Mouse (Mus musculus): Measurements from ENCODE around the gene Ephx1. TPM values are rescaled to one million over a fixed set of nuclear protein-coding genes. Genes with fewer than 3 reads are reported as not detected.

Ephx1 gene
- total RNA-seq, 2 experiments from 2014 or later: 1.1 to 2.0 TPM

DNA sequence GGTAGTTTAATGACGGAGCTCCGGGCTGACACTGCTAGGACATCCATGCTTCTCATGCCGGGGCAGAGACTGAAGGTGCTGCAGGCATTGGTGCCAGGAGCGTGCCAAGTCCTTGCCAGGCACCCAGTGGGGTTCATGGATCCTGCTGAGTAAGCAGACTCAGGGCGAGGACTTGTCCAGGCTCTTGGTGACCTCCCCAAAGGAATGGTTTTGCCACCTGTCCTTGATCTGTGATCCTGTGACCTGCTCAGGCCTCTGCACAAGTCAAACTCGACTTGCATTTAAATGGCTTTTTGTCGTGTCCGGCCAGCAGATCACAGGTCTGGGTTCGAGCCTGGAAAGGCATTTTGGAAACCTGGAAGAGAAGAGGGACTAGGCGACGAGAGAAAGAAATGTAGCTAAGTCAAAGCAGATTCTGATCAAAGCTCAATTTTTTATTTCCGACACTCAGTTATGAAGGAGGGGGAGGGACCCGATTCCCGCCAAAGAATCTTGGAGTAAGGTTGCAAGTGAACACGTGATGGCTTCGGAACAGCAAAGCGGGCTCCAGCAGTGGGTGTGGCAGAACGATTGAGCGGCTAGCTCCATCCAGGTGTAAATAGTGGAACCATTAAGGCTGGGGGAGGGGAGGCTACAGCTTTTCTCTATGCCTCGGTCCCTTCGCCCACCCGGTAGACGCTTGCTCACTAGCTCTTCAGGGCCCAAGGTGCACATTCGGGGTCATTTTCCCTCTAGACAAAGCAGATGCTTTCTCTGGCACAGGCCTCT, 41.0 kb downstream of the Ephx1 start:
- no peak for ATAC-seq (replicated peaks; ENCODE audit: poor library complexity)

DNA sequence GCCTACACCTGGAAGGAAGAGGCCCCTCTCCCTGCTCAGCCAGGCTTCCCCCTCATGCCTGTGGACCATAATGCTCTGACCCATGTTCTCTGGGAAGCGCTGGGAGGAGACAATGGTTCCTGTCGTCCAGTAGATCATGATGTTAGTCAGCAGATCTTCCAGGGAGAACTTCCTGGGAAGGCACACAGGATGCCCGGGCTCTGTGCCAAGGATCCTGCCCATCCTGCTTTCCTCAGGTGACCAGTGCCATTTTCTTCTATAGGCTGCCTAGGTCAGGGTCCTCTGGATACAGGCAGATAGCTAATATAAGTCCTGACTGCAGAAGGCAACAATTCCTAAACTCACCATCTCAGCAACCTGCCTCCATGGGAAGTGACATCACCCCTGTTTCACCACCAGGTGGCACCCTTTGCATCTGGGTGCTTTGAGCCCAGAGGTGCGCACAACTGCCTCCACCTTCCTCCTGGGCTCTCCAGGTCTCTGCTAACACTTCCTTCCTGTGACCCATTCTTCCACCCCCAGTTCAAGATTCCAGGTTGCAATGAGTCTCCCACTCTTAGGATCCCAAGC, 44.5 kb downstream of the Ephx1 start:
- peak; percentile 65 for ATAC-seq (replicated peaks; ENCODE audit: poor library complexity)

DNA sequence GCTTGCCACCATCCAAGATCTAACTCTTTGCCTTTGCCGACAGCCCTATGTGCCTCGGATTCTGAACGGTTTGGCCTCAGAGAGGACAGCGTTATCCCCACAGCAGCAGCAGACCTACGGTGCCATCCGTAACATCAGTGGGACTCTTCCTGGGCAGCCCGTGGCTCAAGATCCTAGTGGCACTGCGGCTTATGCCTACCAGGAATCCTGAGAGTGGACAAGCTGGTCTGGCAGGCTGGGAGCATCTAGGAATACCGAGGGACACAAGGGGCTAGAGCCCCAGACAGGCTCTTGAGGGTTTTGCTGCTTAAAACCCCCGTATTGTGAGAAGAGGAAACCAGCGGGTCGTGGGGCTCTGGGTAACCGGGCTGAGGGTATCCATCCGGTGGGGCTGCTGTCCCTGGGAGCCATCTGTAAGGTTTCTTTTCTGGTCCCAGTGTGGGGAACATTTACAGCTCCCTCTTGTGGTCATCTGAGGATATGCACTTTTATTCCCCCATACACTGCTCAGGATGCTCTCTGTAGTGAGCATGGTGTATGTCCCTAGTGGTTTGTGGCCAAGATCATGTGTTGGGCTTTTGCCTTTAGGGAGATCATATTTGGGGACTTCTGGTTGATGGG, 46.5 kb downstream of the Ephx1 start:
- peak; percentile 85 for ATAC-seq (replicated peaks; ENCODE audit: poor library complexity)

DNA sequence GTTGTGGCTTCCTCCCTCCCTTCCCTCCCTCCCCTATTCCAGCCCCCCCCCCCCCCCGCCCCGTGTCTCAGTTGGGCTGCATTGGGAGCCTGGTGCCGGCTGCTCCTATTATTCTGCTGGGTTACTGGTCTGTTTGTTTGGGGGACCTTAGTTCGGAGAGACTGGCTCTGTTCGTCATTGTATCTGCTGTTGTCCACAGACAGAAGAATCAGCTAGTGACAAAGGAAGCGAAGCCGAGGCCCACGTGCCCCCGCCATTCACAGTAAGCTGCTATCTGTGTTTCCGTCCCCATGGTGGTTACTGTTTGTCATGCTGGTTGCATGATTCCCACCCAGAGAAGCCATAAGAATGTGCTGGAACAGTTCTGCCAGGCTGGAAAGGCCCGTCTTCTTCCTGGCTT, 47.8 kb downstream of the Ephx1 start:
- no peak for ATAC-seq (replicated peaks; ENCODE audit: poor library complexity)

DNA sequence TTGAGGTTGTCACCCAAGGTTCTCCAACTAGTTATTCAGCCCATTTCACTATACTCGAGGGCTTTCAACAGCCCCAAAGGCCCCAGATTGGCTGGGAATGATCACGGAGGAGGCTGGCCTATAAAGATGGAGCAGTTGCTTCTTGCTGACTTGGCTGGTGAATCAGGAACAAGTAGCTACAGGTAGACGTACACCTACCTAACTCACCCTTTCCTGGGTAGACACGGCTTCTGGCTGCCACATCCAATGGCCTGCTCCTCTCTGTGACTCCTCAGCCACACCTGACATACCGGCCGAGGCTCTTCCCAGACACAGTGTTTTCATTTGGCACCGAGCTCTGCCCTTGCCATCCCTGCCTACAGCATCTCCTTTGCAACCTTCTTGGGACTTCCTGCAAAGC, 53.4 kb downstream of the Ephx1 start:
- no peak for ATAC-seq (replicated peaks; ENCODE audit: poor library complexity)

DNA sequence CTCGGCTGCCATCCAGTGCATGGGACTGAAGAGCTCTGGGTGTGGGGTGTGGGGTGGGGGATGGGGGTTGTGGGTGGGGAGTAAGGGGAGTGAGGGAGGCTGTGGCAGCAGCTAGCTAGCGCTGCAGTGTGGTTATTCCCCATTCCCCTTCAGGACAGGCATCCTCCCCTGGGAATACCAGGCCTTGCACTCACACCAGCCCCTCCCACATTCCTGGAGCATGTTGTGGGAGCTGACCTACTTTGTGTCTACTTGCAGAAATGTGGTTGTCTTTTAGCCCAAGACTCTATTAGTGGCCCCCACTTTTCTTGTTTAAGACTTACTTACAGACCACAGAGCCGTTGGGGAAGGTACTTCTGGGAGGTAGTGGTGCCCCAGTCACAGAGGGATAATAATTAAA, 54.2 kb downstream of the Ephx1 start:
- no peak for ATAC-seq (replicated peaks; ENCODE audit: poor library complexity)

DNA sequence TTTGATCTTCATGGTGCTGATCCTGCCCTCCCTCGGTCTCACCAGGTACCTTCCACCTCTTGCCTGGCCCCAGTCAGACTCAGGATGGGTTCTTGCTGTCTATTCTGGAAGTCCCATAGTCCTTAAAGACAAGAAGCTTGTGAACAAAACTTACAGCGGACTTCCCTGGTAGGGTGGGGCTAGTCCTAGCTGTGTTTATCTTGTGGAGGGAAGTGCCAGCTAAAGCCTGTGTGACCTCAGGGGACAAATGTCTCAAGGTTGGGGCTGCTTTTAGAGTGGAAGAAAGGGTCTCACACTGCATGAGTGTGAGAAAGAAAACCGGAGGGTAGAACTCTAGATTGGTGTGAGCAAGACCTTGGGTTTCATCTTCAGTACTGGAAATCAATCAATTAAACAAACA, 54.9 kb downstream of the Ephx1 start:
- ATAC-seq (replicated peaks; ENCODE audit: poor library complexity): no peak

DNA sequence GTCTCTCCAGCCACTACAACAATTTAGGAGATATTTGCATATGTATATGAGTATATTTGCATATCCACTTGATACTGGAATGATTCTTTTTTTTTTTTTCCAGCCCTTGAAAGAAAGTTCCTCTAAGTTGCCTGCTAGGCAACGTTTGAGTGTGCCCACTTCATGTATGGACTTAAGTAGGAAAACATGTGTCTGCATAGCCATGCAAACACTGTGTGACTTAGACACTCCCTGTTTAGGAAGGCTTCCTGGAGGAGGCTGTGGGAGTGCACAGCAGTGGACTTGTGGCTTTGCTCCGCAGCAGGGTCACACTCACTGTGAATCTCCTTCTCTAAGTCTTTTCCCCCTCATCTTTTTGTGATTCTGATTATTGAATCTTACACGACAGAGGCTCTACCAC, 61.9 kb downstream of the Ephx1 start:
- no peak for ATAC-seq (replicated peaks; ENCODE audit: poor library complexity)

DNA sequence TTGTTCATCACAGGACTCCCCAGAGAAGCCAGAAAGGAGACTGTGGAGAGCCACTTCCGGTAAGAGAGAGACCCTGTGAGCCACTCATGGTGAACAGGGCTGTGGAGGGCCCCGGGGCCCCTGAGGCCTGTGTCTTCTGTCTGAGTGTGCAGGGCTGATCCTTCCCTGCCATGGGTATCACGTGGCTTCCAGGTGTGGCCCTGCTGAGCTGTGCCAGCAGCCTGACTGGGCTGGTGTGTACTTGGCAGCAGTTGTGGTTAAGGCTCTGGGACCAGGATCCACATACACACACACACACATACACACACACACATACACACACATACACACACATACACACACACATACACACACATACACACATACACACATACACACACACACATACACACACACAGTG, 62.7 kb downstream of the Ephx1 start:
- no peak for ATAC-seq (replicated peaks; ENCODE audit: poor library complexity)

DNA sequence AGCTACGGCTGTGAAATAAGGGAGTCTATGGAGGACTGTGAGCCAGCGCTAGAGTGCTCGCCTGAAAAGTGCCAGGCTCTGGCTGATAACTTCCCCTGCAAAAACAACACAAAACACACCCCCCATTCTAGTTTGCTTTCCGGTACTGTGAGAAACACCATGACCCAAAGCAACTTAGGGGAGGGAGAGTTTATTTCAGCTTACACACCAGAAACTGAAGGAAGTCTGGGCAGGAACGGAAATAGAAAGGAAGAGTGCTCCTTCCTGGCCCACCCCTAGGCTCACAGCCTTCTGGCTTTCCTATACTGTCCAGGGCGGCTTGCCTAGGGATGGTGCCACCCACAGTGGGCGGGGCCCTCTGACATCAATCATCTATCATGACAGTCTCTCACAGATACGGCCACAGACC, 63.7 kb downstream of the Ephx1 start:
- peak; percentile 81 for ATAC-seq (replicated peaks; ENCODE audit: poor library complexity)

DNA sequence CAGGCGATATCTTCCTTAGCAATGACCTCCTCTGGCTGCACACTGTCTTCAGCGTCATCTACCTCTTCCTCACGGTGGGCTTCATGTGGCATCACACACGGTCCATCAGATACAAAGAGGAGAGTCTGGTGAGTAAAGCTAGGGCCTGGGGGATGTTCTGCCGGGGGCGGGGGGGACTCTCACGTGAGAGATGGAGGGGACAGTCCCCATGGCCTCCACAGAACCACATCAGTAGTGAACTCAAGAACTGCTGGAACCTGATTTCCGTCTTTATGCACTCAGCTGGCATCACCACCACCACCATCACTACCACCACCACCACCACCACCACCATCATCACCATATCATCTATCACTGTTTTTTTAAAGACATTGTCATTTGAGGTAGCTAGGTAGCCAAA, 64.3 kb downstream of the Ephx1 start:
- ATAC-seq (replicated peaks; ENCODE audit: poor library complexity): no peak

DNA sequence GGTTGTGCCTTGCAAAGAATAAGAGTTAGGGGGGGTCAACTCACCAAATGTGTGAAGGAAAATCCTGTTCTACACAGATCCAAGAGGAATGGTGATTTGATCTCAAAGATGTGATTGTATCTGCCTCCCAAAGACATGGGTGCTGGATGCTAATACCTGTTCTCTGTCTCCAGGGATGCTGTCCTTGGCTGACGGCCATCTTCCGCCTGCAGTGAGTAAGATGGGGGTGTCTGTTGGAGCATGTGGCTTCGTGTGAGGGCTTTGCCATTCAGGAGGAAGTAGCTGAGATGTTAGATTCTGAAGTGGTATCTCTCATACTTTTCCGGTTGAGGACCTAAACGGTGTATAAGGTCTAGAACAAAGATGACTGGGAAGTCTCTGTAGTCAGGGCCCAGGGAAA, 67.9 kb downstream of the Ephx1 start:
- no peak for ATAC-seq (replicated peaks; ENCODE audit: poor library complexity)

DNA sequence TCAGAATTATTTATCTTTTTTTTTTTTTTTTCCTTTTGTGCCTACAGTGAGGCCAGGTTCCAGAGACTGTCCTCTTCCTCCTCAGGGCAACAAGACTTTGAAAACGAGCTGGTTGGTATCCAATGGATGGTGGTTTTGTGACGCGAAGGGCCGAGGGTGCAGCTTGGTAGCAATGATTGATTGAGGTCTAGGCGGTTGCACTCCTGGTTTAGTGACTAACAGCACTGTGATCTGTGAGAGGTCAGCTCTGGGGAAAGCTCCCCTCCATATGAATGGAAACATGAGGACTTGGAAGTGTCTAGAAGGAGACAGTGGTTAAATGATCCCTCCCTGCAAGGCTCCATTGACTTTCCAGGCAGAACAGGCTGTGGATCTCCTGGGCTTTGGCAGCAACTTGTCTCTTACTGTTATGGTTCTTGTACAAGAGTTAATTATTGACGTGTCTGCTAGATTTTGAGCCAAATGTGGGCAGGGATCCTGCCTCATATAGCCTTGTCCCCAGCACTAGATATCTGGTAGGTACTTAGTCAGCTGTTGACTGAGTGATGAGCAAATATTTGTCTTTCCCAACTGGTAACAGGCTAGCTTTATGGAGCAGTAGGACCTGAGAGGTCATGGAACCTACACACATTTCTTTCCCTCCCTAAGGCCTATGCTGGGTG, 68.5 kb downstream of the Ephx1 start:
- ATAC-seq (replicated peaks; ENCODE audit: poor library complexity): no peak

DNA sequence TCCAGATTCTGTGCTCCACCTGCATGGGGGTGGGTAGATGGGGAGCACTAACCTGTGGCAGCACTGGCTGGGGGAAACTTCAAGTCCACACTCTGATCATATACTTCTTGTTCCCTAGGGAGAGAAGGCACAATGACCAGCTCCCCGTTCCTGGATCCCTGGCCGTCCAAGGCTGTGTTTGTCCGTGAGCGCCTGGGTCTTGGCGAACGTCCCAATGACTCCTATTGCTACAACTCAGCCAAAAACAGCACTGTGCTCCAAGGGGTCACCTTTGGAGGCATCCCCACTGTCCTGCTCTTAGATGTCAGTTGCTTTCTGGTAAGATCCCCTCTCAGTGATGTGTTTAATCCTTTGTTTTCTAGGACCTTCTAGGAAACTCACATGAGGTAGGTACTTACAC, 74.3 kb downstream of the Ephx1 start:
- ATAC-seq (replicated peaks; ENCODE audit: poor library complexity): no peak

DNA sequence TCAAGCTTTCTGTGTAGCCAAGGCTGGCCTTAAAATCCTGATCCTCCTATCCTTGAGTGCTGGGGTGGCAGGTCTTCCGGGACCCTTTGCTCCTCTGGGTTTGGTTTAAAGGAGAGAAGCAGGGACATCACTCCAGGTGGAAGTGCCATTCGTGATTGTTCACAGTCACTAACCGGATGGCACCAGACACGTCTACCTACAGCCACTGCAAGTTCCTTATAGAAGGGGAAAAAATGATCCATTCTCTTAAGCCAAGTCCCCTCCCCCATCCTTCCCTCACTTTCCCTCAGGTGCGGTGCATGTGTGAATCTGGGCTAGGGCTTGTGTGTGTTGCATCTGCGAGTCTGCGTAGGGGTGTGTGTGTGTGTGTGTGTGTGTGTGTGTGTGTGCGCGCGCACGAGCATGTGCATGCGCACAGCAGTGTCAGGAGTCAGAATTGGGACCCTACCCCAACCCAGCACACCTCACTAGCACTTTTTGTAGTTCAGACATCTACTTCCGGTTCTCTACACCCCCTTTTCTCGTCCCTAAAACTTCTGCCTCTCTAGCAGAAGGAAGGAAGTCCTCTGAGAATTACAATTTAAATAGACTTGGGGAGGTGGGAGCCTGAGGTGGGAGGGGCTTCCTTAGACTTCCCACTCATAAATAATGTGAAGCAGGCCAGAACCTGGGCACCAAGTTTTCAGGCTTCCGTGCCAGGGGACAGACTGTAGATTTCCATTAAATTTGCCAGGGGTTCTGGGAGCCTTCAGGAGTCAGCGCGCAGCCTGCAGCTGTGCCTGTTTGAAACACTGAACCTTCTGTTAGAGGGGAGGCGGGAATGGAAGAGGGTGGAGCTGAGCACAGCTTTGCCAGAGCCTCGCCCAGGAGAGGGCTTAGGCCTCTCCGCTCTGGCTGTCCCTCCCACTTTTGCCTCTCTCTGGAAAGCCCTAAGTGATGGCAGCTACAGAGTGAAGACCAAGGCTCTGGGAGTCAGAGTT, 75.4 kb downstream of the Ephx1 start:
- peak; percentile 54 for ATAC-seq (replicated peaks; ENCODE audit: poor library complexity)

DNA sequence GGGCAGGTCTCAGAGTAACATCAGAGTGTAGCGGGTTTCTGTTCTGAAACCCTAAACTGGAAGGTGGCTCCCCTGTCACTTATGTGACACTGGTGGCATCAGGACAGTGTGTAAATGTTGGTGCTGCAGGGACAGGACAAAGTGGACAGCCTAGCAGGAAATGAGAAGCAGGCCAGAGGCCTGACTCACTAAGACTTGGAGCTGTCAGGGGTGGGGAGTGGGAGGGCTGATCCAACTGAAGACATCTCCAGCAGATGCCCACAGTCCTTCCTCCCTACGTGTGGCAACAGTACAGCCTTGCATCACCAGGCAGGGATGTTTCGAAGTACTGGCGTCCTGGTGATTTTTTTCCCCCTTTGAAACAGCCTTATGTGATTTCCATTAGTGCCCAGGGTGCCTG, 76.2 kb downstream of the Ephx1 start:
- peak; percentile 58 for ATAC-seq (replicated peaks; ENCODE audit: poor library complexity)

DNA sequence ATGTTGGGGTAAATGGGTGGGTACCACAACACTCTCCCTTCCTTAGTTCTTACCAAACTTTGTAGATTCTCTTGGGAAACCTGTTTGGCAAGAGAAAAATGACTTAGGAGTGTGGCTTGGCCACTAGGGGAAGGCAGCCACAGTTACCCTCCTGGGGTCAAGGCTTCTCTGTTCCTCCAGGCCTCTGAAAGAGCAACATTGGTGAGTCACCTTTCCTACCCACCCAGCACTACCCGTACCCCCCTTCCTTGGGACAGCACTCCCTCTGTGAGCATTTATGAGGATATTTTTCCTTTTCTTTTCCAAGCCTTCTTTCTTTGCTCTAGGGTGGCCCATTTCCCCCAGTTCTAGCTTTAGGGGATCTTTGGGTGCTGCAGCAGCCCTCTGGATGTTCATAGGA, 76.8 kb downstream of the Ephx1 start:
- peak; percentile 10; the same call in 1 of the 2 replicates for ATAC-seq (replicated peaks; ENCODE audit: poor library complexity)

DNA sequence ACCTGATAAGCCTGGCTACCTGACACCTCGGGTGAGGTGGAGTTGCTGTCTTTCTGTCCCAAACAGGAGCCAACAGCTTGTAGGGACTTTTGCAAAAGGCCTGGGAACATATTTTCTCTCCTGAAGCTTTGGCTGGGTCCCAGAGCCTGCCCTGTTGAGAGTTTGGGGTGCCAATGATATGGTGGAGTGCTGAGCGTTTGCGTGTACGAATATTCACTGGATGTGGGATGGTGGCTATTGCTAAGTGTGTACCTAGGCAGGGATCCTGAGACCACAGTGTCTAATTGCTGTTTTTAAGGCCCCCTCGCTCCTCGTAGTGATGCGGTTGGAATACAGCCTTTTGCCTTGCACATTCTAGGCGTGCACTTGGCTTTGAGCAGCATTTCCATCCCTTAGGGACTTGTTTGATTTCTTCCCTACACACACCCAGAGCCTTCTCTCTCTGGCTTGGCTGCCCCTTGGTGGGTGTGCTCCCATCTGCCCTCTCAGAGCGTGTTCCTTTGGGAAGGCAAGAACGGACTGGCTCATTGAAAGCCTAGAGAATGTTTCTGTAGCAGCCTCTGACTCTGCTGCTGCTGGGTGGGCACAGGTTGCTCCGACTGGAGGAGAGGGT, 77.6 kb downstream of the Ephx1 start:
- ATAC-seq (replicated peaks; ENCODE audit: poor library complexity): no peak

DNA sequence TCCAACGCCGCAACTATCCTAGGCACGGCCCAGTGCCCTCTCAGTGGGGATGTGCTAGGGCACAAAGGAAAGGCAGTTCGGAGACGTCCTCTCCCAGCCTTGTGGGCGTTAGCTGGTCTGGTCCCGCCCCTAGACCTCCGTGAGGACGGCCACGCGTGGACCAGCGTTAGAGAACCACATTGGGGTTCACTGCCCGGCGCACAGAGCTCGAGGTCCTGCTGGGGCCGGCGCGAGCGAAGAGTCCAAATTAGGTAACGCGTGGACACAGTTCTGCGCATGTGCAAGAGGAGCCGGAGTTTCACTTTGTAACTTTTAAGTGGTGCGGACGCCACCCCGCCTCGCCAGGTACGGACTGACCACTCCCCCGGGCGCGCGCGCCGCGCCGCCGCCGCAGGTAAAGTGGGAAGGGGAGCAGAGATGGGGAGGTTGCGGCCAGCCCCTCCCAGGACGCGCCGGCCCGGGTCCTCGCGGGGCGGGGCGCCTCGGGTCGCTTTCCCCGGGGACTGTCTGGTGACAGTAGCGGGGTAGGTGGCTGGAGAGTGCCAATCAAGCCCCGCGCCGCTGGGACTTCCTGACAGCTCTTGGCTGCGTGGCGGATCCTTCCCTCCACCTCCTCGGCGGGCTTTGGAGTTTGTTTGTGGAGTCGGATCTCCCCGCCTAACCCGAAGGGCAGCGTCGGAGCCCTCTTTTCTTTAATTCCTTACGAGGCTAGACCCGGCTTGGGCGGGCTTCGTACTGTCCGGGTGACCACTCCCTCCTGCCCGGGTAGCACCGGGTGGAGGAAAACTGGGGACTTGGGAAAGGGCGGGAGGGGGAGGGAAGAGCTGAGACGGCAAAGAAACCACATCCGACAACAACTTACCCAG, 78.3 kb downstream of the Ephx1 start, which contains the start of gene Tmem63a:
TSS of gene Tmem63a (plus strand) at position 179 of the 866 bp plus-strand sequence.
- ATAC-seq (replicated peaks; ENCODE audit: poor library complexity): peak; percentile 30

All from megakaryocyte progenitor cell, adult 5-6 weeks (primary cell).